Mouse (Mus musculus) midbrain, embryonic 16.5 days (tissue): ENCODE measurements around the gene Slc7a15. TPM values are rescaled to one million over a fixed set of nuclear protein-coding genes. Genes with fewer than 3 reads are reported as not detected.

Experiments used
- ATAC-seq: fragments of 200-750 bp; cut with Nextera tagmentation; 2 replicates; pipeline ENCODE4 v1.8.0; 2017; ENCODE audit warnings: moderate TSS enrichment
- H3K27ac ChIP-seq: fragments of 300-500 bp; sonication (generic); 2 replicates; pipeline ENCODE4 v1.5.1; 2014; ENCODE audit warnings: mild to moderate bottlenecking, low read length, mixed read lengths
- H3K27me3 ChIP-seq: fragments of 300-500 bp; sonication (generic); 2 replicates; pipeline ENCODE4 v1.6.1; 2014; ENCODE audit warnings: low read depth, low read length, mixed read lengths; ENCODE audit not compliant: control insufficient read depth, insufficient read depth
- H3K36me3 ChIP-seq: fragments of 300-500 bp; sonication (generic); 2 replicates; pipeline ENCODE4 v1.6.1; 2014; ENCODE audit warnings: mild to moderate bottlenecking, low read length, moderate library complexity, mixed read lengths; ENCODE audit not compliant: control insufficient read depth, insufficient read depth
- H3K4me1 ChIP-seq: fragments of 300-500 bp; sonication (generic); 2 replicates; pipeline ENCODE4 v1.6.1; 2014; ENCODE audit warnings: mild to moderate bottlenecking, low read length, mixed read lengths; ENCODE audit not compliant: control insufficient read depth, insufficient read depth
- H3K4me2 ChIP-seq: fragments of 300-500 bp; sonication (generic); 2 replicates; pipeline ENCODE4 v1.6.1; 2014; ENCODE audit warnings: mild to moderate bottlenecking, low read length, mixed read lengths
- H3K4me3 ChIP-seq: fragments of 300-500 bp; sonication (generic); 2 replicates; pipeline ENCODE4 v1.5.1; 2014; ENCODE audit warnings: low read depth, mild to moderate bottlenecking, low read length, moderate library complexity, mixed read lengths
- H3K9ac ChIP-seq: fragments of 300-500 bp; sonication (generic); 2 replicates; pipeline ENCODE4 v1.6.1; 2014; ENCODE audit warnings: low read depth, low read length, mixed read lengths
- H3K9me3 ChIP-seq: fragments of 300-500 bp; sonication (generic); replicated peaks from 2 replicates; pipeline ENCODE4 v1.6.1; 2014; ENCODE audit warnings: mild to moderate bottlenecking, low read length, mixed read lengths; ENCODE audit not compliant: control insufficient read depth, poor library complexity, severe bottlenecking
- WGBS: fragments of 180-500 bp; shearing (Covaris S2); extraction: QIAGEN DNeasy Blood & Tissue Kit; methylation state at CpG from one replicate; pipeline ENCODE4 v1.1.7; 2014; 5-methylcytosine and 5-hydroxymethylcytosine counted together
- polyA plus RNA-seq: library from polyadenylated mRNA; unstranded; fragments of >200 nt; fragmentation: Nextera tagmentation; extraction: Ambion mirVana; gene quantifications from 2 replicates; pipeline ENCODE4 v1.2.1, GENCODE M21; 2015

The Slc7a15 gene
- polyA plus RNA-seq, 1 experiment from 2014 or later = not detected

DNA sequence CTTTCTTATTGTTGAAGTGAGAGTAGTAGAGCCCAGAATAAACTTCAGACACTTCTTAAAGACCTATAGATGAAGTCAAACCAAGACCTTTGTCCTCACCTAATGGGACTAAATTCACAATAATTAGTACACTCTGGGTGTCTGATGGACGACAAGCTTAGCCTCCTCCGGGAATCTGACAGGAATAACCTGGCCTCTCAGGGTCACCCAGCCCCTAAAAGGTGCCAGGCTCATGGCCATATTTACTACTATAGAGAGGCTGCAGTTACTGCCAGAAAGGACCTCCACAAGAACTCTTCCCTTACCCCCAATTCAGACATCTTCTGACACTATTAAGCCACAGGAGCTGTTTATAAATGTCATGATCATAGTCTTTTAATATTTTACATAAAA is 101.6 kb downstream of the Slc7a15 start:
- no peaks in the 10 kb centered on the region for H3K9me3 ChIP-seq
- peak overlapping the region; percentile 94 for H3K4me2 ChIP-seq
- H3K27ac ChIP-seq = no peak overlapping the region
- WGBS = 19% methylated on average over 2 of the region's 2 CpGs
- peak overlapping the region; percentile 55; the same call in 1 of the 2 replicates for H3K9ac ChIP-seq
- peaks cover 30% of the 10 kb centered on the region for H3K4me1 ChIP-seq
- H3K36me3 ChIP-seq = no peaks in the 10 kb centered on the region
- H3K27me3 ChIP-seq = no peaks in the 10 kb centered on the region
- ATAC-seq = no peak
- H3K4me3 ChIP-seq = peak overlapping the region; percentile 89

DNA sequence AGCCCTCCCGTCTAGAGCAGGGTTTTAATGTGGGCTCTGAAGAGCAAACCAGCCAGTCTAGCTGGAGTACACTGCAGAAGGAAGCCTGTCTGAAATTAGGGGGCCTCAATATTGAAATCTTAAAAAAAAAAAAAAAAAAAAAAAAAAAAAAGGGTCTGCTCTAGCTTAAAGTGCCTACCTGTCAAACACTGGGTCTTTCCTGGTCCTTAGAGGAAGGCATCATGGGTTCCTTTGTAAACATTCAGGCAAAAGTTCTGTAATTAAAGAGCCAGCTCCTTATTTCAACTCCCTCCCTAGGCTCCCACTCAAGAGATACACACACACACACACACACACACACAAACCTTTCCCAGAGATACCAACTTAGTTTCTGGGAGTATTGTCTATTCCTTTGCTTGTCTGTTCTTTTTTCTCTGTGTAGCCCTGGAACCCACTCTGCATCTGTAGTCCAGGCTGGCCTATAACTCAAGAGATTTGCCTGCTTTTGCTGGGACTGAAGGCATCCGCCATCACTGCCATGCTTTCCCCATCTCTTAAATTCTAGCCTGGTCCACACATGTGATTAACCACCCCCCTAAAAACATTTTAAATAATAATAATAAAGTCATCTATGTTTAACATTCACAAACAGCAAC is 102.1 kb downstream of the Slc7a15 start:
- 35% methylated on average over 2 of the region's 2 CpGs for WGBS
- Histone ChIP-seq H3K9me3 (no peaks in the 10 kb centered on the region), H3K27me3 (no peaks in the 10 kb centered on the region), H3K4me2 (peak overlapping the region; percentile 94), H3K9ac (peak overlapping the region; percentile 51), H3K36me3 (no peaks in the 10 kb centered on the region), H3K27ac (peak overlapping the region; percentile 66; the same call in 1 of the 2 replicates), H3K4me1 (peaks cover 30% of the 10 kb centered on the region), H3K4me3 (peak overlapping the region; percentile 89)
- ATAC-seq = no peak

DNA sequence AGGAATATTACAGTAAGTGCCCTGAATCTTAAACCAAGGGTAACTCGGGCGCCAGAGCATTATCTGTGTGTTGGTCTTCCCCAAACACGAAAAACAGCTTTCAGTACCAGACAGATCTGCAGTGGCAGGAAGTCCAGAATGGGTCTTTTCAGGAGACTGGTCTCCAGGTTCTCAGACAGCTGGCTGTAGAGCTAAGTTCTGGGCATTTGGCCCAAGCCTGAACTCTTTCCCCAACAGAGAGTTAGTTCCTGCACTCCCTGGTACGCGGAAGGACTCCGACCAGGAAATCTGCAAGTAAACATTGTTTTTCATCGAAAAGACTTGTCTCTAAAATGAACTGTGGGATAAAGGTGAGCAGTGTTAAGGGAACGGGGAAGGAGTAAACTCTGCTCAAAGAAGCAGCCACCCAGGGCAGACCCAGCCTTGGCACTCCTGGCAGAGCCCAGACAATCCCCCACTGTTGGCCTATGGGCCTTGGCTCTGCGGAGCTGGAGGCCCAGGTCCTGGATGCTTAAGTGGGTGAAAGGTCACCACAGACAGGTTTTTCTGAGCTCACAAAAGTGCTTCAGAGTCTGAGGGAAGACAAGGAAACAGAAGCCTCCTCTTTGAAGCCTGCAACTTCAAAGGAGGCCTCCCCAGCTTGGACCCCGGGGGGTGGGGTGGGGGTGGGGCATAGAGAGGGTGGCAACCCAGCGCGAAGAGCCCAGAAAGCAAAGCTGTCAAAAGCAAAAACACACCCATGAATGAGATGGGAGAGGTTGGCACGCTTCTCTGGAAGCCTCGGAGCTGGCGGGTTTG is 102.8 kb downstream of the Slc7a15 start:
- H3K4me3 ChIP-seq = peak overlapping the region; percentile 89
- 28% methylated on average over 14 of the region's 15 CpGs for WGBS
- peaks cover 28% of the 10 kb centered on the region for H3K4me1 ChIP-seq
- H3K27me3 ChIP-seq = no peaks in the 10 kb centered on the region
- peak overlapping the region; percentile 51 for H3K9ac ChIP-seq
- peak overlapping the region; percentile 66 for H3K27ac ChIP-seq
- no peak for ATAC-seq
- no peaks in the 10 kb centered on the region for H3K36me3 ChIP-seq
- peak overlapping the region; percentile 94 for H3K4me2 ChIP-seq
- H3K9me3 ChIP-seq = no peaks in the 10 kb centered on the region

DNA sequence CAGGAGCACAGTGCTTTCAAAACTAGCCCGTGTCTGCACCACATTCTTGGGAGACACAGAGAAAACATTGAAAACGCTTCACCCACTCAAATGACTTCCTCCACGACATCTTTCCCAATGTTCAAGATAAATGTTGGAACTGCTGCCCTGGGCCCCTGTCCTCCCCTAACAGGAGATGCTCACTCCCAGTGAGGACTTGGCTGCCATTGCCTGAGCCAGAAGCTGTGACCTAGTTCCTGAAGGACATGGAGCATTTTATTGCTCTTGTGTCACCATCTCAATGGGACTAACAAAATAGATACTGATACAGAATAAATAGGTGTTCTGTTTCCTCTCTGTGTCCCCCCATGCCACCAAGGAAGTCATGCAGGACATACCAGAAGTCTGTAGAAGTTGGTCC is 104.2 kb downstream of the Slc7a15 start:
- Histone ChIP-seq H3K4me3 (no peak overlapping the region), H3K27ac (no peak overlapping the region), H3K4me2 (no peak overlapping the region), H3K36me3 (no peaks in the 10 kb centered on the region), H3K9me3 (no peaks in the 10 kb centered on the region), H3K4me1 (peaks cover 21% of the 10 kb centered on the region), H3K9ac (no peak overlapping the region), H3K27me3 (no peaks in the 10 kb centered on the region)
- 95% methylated on average over 3 of the region's 3 CpGs for WGBS
- no peak for ATAC-seq

DNA sequence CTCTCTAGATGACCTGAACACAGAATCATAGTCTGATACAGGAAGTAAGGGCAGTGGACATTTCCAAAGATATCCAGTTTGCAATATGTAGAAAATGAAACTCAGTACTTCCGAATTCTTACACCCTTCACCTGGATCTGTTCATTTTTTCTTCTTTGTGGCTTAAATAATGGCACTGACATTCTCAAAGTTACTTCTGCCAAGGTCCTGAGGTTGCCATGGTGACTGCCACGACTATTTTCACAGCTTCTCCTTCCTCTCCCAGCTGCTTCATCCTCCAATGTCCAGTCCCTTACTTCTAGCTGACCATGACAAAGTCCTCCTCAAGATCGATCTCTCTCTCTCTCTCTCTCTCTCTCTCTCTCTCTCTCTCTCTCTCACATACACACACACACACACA is 105.5 kb downstream of the Slc7a15 start:
- ATAC-seq = no peak
- H3K4me1 ChIP-seq = peaks cover 21% of the 10 kb centered on the region
- no peak overlapping the region for H3K27ac ChIP-seq
- no peak overlapping the region for H3K4me3 ChIP-seq
- WGBS = 54% methylated on average over 3 of the region's 3 CpGs
- H3K9ac ChIP-seq = no peak overlapping the region
- no peaks in the 10 kb centered on the region for H3K27me3 ChIP-seq
- H3K4me2 ChIP-seq = no peak overlapping the region
- no peaks in the 10 kb centered on the region for H3K9me3 ChIP-seq
- no peaks in the 10 kb centered on the region for H3K36me3 ChIP-seq

DNA sequence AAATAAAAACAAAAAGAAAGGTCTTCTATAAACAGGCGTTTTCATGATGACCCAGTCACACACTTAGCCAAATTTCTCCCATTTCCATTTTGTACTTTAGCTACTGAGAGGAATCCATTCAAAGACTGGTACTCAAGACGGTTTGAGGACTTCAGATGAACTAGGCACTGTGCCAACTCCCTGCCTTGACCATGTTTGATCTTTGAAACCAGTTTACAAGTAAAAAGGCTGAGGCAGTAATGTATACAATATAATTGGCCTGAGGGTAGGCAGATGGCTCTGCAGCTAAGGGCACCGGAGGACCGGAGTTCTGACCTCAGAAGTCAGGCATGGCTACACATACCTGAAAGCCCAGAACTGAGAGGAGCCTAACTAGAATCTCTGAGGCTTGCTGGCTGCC is 109.8 kb downstream of the Slc7a15 start:
- Histone ChIP-seq H3K27me3 (no peaks in the 10 kb centered on the region), H3K27ac (no peak overlapping the region), H3K9ac (no peak overlapping the region), H3K4me1 (no peaks in the 10 kb centered on the region), H3K36me3 (no peaks in the 10 kb centered on the region), H3K9me3 (no peaks in the 10 kb centered on the region), H3K4me3 (no peak overlapping the region), H3K4me2 (no peak overlapping the region)
- WGBS = 42% methylated on average over 4 of the region's 4 CpGs
- no peak for ATAC-seq

DNA sequence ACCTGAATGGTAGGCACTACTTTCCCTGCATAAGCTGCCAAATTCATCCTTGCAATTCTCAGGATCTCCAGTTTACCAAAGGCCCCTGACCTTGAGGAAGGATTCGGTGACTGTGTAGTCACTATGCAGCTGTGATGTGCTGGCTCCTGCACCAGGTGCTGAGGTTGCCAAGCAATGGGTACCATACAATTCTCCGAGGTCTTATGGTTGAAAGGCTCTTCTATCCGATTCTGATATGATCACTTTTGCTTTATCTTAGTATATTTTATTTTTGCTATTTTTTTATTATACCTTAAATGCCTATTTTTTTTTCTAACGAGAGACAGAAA is 110.2 kb downstream of the Slc7a15 start:
- Histone ChIP-seq H3K4me1 (no peaks in the 10 kb centered on the region), H3K27ac (no peak overlapping the region), H3K9ac (no peak overlapping the region), H3K4me2 (no peak overlapping the region), H3K27me3 (no peaks in the 10 kb centered on the region), H3K36me3 (no peaks in the 10 kb centered on the region), H3K9me3 (no peaks in the 10 kb centered on the region), H3K4me3 (no peak overlapping the region)
- WGBS = 83% methylated on average over 4 of the region's 4 CpGs
- no peak for ATAC-seq

DNA sequence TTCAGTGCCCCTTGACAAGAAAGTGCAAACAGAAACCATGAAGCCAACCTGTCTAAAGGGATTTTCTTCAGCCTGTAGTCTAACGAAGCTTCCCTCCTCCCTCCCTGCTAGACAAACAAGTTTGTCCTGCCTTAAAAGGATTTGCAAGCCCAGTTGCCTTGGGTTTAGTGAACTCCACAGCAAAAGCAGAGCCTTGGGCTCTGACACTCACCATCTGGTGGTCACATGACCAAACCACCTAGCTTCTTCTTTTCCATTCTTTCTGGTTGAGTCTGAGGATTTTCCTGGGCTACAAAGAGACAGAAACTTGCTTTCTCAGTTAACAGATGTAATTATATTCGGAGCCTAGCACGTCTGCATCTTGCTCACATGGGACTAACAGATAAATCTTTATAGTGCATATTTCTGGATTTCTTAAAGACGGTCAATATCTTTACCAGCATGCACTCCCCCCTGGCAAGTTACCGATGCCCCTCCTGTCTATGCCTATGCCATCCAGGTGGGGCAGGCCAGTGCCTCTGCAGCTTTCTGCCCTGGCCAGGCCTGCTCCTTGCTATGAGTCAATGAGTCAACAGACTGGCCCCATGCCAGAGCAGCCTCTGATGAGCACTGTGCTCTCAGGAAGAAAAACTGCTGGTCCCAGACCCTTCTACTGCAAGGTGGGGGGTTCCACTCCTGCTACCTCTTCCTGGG is 110.8 kb downstream of the Slc7a15 start:
- WGBS = 55% methylated on average over 5 of the region's 5 CpGs
- H3K9me3 ChIP-seq = no peaks in the 10 kb centered on the region
- H3K27ac ChIP-seq = no peak overlapping the region
- H3K4me2 ChIP-seq = no peak overlapping the region
- H3K27me3 ChIP-seq = no peaks in the 10 kb centered on the region
- H3K4me3 ChIP-seq = no peak overlapping the region
- no peaks in the 10 kb centered on the region for H3K36me3 ChIP-seq
- no peaks in the 10 kb centered on the region for H3K4me1 ChIP-seq
- H3K9ac ChIP-seq = no peak overlapping the region
- peak; percentile 68 for ATAC-seq

DNA sequence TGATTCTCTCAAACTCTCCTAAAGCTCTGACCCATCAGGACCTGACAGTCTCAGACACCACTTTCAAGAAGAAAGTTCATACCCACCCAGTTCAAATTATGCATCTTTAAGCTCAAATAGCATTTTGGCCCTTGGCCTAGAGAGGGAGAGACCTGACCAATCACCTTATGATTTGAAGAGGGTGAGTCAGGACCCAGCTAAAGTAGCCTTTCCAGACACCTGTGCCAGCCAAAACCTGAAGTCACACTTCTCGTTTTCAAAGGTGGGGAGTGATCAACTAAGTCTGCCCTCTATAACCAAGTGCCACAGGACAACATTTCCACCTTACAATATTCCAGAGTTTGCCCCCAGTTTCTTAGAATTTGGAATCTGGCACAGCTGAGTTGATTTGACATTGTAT is 111.6 kb downstream of the Slc7a15 start:
- Histone ChIP-seq H3K9me3 (no peaks in the 10 kb centered on the region), H3K27ac (no peak overlapping the region), H3K36me3 (no peaks in the 10 kb centered on the region), H3K9ac (no peak overlapping the region), H3K4me3 (no peak overlapping the region), H3K4me1 (no peaks in the 10 kb centered on the region), H3K4me2 (no peak overlapping the region), H3K27me3 (no peaks in the 10 kb centered on the region)
- WGBS = 82% methylated on average over 1 of the region's 1 CpGs
- no peak for ATAC-seq
